Mouse (Mus musculus) adrenal gland, postnatal 10 days (tissue): ENCODE data around the gene Son. TPM values are rescaled to one million over a fixed set of nuclear protein-coding genes. Genes with fewer than 3 reads are reported as not detected.

Experiments used
- DNase-seq: peaks from one replicate; pipeline ENCODE4 v3.0.0; 2021; ENCODE audit warnings: mixed read lengths
- long read RNA-seq, 2 experiments: library from polyadenylated mRNA; stranded (forward); transcript quantifications; one replicate each; pipeline ENCODE4 v2.0.0; 2021
- total RNA-seq, 2 experiments: library from RNA; stranded (reverse); gene quantifications; 2 replicates each; pipeline ENCODE4 v1.2.3; 2021

Son gene
- 100 to 1,000 TPM; 169 to 238 TPM for total RNA-seq
- long read RNA-seq, experiment 1, partial matches to known transcripts: 130 of 135 reads
- long read RNA-seq, experiment 1, other reads (novel, unspliced or antisense): 5 of 135 reads
- long read RNA-seq, experiment 2, full-length matches to known transcripts: 1 of 91 reads
- long read RNA-seq, experiment 2, partial matches to known transcripts: 87 of 91 reads
- long read RNA-seq, experiment 2, other reads (novel, unspliced or antisense): 3 of 91 reads

DNA sequence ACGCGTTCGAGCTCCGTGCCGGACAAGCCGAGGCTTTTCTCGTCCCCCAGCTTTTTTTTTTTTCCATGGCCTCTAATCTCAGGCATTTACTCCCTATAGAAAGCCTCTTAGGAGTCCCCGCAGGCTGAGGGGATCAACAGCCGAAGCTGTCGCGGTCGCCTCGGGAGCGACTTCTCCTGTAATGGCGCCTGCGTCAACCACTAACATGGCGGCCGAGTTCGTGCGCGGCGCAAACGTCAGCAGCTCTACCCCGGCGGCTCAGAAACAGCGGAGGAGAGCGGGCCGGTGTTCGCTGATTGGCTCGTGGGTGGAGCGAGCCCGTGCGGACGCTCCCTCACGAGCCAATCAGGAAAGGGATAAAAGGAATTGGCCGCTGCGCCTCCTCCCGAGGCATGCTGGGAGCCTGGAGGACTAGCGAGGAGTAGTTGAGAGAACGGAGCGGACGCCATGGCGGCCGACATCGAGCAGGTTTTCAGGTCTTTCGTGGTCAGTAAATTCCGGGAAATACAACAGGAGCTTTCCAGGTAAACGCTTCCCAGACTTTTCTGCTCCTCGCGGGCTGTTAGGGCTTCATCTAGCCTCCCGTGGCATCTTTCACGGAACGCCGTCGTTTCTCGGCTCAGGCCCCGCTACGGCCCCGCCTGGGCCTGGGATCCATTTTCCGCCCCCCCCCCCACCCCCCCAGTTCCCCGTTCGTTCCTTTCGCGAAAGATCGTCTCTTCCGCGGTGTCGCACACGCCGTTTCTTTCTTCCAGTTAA is at the start of gene Son:
Gene Son (plus strand): TSS at position 46 of the 759 bp plus-strand sequence.
- DNase-seq: peak; percentile 96

DNA sequence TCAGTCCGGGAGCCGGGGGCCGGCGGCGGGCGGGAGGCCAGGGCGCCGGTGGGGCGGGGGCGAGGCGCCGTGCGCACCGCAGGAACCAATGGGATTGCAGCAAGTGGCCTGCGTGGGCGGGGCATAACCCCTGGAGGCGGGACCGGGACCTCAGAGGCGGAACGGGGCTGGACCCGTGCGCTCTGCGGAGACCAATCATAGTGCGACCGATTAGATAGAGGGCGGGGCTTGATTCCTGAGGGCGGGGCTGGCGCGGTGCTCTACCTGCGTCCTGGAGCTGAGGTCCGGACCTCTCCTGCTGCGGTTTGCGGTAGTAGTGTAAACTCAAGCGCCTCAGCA is 49.7 kb upstream of the Son start, which contains the start of gene Tmem50b:
Gene Tmem50b (minus strand): TSS at position 129 of the 339 bp plus-strand sequence.
- DNase-seq: peak; percentile 100

DNA sequence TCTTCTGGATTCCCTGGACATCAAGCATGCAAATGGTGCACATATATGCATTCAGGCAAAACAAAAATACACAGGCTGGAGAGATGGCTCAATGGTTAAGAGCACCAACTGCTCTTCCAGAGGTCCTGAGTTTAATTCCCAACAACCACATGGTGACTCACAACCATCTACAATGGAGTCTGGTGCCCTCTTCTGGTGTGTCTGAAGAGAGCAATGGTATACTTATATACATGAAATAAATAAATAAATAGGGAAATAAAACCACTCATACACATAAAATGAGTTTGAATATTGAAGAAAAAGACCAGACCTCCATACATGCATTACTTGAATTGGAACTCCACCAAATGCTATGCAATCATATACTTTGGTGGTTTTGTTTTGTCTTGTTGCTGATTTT is 48.1 kb upstream of the Son start:
- no peak for DNase-seq

DNA sequence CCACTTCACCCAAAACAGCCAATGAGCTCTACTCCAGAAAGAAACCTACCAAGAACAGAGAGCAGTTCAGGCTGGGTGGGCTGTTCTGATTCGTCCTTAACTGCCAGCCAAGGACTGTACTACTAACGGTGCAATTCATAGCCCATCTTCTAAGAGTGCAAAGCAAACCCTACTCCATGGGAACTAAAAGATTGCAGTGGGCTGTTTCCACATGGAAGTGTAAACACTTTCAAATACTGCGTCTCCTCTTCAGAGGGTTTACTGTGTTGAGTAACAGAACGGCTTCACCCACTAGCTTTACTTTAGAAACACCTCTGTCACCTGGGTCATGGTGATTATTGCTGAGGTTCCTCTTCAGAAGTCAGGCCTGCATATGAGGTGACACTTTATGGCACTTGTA is 46.2 kb upstream of the Son start:
- DNase-seq: no peak

DNA sequence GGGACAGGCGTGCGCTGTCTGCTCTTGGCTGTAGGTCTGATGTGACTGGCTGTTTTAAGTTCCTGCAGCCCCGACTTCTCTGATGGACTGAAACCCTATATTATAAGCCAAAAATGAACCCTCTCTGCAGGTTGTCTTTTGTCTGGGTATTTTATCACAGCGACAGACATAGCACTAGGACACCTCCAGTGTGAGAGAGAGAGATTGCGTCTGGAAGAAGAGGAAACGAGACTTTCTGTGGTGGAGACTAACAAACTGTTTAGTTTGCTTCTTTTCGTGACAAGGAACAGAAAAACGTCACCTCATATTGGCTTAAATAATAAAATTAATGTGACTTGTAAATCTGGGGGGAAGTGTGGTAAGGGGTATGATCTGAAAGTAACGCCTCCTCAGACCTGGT is 45.6 kb upstream of the Son start:
- no peak for DNase-seq

DNA sequence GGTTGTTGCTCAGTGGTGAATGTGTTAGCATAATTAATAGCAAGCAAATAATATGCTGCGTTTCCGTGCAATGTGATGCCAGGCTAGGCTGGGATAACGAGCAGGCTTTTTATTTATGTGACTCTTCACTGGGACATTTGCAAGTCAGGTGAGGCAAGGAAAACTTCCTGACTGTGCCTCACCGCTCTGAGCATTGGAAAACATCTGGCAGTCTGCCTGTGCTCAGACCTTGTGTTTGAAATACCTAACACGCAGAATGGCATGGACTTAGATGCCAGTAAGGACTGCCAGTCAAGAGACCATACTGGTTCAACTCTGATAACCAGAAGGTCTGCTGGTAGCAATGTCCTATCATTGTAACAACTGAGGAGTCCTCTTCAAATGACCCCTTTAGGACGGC is 42.1 kb upstream of the Son start:
- DNase-seq: no peak

DNA sequence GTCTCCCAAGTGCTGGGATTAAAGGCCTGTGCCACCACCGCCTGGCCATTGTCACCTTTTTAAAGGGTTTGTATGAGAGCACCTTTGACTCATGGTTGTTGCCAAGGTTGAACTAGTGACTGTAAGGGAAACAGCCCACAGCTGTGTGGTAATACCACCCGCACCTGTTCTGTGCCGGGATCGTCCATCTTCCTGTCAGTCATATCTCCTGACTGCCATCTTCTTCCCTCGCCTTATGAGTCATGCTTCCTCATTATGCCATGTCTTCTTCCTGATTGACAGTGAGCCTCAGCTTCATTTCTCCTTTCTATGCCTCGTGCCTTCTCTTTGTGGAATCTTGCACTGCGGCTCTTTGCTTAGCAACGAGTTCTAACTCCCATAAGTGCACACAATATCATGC is 40.3 kb upstream of the Son start:
- DNase-seq: no peak

DNA sequence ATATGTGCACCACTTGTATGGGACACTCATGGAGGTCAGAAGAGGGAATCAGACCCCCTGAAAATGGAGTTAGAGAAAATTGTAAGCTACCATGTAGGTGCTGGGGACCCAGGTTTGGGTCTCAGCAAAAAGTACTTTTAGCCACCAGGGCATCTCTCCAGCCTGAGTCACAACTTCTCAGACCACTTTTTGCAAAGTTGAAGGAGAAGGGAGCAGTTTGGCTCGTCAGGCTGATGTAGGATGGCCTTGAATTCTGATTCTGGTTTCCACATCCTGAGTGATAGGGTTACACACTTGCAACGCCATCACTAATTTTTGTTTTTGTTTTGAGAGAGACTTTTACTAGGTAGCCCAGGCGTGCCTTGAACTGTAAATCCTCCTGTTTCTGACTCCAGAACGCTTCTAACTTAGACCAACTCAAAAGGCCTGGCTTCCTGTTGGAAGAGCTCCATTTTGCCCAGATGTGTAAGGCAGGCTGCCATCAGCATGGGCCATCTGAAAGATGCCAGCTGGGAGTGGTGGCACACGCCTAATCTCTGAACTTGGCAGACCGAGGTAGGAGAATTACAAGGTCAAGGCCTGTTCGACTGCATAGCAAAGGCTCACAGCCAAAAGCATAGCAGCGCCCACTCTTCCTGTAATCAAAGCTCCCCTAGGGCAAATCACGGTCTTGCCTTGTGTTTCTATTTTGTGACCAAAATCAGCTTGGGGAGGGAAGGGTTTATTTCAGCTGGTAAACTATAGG is 37.6 kb upstream of the Son start:
- peak; percentile 78 for DNase-seq

DNA sequence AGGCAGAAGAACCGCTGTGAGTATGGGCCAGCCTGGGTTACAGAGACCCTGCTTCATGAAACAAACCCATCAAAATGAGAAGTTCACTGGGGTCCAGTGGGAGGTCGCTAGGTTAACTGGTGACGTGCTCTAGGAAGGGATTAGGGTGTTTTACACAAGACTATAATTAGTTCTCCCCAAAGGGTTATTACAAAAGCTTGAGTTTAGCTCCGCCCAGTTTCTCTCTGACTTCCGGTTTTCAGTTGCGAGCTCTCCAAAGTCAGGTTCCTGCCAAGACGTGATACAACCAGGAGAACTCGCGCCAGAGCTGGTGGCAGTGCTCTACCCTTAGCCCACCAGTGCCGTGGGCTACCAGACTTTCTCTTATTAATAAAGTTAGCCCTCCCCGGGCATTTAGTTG is 36.1 kb upstream of the Son start:
- peak; percentile 45 for DNase-seq

DNA sequence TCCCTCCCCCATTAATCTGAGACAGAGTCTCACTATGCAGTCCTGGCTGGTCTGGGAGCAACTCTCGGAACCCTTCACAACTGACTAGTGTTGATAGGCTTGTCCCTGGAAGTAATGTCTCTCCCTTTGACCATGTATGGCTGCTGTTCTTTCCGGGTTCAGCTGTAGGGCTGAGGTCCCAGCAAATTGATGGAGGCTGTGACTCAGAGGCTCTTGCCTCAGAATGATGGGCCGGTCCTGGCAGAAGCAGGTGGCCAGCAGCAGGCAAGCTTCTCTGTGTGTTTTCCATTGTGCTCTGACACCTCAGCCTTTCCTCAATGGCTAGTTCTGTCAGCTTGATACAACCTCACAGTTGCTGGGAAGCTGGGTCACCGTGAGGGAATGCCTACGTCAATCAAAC is 34.8 kb upstream of the Son start:
- no peak for DNase-seq

DNA sequence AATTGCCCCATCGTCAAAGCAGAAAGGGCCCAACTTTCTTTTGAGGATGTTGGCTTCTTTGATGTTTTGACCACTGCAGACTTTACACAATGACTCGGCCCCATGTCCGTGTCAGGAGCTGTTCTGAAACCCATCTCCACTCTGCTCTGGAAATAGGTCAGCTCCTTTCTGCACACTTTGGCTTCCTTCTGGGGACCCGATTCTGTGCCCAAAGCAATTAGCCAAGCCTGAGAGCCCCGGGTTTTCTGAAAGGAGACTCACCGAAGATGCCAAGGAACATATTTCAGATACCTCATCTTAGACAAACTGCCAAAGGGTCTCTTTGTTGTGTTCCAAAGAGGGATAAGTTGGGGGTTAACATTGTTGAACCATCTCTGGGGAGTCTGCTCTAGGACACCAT is 32.8 kb upstream of the Son start:
- DNase-seq: no peak

DNA sequence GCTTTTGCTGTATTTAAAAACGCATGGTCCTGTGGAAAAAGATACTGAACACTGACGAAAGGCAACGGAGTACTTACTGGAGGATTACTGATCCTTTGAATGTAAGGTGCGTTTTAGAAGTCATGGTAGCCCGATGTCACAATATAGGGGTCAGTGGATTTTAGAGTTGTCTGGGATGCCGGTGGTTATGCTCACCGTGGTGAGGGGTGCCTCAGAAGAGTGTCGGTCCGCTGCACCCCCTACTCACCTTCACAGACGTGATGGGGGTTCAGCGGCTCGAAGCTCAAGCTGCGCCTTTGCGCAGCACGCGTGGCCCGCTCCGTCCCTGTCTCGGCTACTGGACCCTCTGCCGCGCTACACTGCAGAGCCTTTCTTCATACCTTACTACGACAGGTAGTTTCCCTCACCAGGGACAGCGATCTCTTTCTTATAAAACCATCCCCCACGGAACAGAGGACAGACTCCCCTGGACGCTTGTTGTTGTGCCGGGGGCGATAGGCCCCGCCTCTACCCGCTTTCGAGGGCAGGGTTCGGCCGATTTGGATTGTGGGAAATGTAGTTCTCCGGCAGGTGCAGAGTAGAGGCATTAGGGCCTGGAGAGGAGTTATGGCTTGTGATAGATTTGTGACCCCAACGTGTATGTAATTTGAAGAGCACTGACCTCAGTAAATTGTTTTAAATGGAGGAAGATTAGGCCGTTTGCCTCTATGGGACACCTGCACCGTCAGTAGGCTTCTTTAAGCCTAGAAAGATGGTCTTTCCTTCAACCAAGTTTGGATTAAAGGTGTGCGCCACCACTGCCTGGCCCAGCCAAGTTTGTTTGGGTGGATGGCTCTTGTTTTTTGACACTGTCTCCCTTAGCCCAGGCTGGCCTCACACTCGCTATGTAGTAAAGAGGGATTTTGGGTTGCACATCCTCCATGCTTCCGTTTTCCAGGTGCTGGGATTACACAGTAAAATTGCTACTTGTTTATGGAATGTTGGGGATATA is 28.5 kb upstream of the Son start, which contains the start of gene Dnajc28:
Gene Dnajc28 (minus strand): TSS at position 516 of the 991 bp plus-strand sequence.
- DNase-seq: peak; percentile 87

DNA sequence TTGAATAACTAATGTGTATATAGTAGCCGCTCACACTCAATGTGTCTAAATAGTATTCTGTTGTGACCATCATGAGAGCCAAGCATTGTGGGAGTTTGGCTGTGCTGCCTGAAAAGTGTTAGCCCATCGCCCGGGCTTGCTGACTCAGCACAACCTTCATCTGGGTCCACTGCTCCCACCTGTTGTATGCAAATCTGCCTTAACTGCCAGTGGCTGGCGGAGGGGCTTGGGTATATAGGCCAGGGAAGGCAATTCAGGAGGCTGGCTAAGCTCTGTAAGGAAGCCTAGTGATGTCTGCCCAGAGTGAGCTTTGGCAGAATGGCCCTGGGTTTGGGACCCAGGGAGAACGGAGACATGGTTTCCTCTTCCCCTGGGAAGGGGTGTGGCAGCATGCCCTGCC is 27.1 kb upstream of the Son start:
- no peak for DNase-seq

DNA sequence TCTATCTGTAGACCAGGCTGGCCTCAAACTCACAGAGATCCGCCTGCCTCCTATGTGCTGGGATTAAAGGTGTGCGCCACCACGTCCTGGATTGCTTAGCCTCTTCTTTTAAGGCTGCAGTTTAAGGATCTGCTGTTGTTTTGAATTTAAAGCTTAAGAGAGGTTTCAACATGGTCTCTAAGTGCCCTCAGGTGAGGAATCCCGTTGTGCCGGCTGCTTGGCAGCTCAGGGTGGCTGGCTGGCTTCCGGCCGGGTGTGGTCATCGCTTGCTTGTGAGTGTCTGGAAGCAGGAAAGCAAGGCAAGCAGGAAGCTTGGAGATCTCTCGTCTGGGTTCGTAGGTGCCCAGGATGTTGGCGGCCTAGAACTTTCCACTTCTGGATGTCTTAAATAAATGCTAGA is 26.3 kb upstream of the Son start:
- no peak for DNase-seq

DNA sequence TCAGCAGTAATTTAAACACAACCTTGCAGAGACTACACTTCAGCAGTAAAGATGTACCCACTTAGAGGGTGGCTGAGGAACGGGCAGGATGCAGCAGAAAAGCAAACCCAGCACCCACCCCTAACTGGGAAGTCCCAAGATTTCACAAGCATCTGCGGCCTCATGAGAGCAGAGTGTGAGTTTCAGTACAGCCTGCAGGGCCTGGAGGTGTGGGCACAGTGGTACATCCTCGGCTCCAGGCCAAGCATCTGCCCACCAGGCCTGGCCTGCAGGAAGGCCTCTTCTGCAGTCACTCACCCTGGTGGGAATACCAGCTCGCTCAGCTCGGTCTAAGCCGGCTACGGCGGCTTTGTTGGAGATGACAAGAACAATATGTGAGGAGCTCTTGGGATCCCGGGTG is 24.2 kb upstream of the Son start:
- no peak for DNase-seq

DNA sequence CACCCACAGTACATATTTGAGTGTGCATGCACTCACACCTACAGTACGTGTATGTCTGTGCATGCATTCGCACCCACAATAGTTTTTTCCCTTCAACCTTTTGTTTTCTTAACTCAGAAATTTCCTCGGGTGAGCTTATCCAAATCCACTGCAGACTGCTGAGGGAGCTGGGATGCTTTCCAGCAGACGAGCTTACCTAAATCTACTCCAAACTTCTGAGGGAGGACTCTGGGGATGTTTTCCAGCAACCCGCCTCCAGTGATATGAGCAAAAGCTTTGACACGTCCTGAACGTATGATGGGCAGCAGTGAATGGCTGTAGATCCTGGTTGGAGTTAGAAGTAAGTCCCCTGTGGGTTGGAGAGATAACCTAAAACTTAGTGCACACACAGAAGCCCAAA is 19.5 kb upstream of the Son start:
- no peak for DNase-seq

DNA sequence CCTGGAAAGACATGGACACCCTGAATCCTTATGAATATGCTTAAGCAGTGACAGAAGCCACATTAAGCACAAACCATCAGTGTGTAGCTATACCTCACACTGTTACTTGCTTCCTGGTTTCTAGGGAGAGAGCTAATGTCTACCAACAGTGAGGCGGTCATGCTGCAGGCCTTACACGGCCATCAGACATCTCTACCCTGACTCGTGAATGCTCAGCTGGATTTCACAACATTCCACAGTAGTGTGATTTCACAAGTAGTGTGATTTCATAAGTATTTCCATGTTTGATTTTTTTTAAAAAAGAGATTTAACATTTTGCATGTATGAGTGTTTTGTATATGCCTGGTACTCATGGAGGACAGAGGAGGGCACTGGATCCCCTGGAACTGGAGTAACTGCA is 18.6 kb upstream of the Son start:
- DNase-seq: no peak

DNA sequence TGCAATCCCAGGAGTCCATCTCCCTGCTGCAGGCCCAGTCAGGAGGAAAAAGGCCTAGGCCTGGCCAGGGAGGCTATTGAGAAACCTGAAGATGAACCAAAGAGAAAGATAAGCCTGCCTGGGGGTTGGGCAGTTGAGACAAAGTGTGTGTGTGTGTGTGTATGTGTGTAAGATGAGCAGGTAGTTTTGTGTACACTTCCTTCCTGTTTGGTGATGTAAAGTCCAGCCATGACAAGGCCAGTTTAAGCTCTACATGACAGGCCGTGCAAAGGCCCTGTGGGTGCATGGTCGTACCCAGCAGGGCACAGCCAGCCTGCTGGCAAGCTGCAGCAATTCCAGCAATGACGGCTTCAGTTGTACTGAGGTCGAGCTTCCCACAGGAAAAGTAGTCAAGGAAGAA is 17.6 kb upstream of the Son start:
- DNase-seq: no peak

DNA sequence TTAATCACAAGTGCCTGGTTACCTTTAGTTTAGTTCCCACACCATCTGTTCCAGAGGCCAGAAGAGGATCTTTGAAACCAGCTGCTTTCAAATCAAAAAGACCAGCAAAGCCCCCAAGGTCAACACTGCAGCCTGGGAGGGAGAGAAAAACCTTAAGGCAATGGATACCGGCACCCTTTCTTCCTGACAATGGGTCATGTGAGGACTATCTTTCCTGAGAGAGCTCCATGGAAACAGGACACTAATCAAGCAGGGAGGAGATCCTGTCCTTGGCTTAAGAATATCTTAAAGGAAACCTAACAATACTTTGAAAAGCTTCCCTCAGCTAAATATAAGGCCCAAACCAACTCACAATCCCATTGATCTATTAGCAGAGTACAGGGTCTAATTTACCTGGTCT is 16.7 kb upstream of the Son start:
- DNase-seq: no peak

DNA sequence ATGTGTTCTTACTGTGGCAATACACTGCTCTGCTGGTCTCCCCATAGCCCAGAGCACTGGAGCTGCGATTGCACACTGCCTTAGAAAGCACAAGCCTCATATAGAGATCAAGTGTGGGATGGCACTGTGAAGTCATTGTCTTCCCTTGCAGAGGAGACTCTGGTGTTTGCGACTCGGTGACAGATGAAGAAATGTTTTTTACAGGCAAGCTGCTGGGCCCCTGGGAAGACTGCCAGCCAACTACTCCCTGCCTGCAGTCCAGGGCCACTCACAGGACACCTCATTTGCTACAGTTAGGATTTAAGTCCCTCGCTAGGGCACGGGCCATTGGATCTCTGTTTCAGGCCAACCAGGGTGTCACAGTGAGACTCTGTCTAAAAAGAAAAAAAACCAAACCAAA is 14.9 kb upstream of the Son start:
- DNase-seq: peak; percentile 84

DNA sequence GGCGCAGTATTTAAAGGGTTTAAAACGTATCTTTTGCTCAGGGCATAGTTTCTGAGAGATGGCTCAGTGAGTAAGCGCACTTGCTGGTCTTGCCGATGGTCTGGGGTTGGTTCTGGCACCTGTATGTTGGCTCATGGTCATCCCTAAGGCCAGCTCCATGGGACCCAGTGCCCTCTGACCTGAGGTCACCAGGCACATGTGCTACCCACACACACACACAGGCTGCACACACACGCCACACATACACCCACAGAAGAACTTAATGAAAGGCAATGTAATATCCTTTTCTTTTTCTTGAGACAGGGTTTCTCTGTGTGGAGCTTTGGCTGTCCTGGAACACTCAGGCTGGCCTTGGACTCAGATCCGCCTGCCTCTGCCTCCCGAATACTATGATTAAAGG is 14.4 kb upstream of the Son start:
- no peak for DNase-seq

DNA sequence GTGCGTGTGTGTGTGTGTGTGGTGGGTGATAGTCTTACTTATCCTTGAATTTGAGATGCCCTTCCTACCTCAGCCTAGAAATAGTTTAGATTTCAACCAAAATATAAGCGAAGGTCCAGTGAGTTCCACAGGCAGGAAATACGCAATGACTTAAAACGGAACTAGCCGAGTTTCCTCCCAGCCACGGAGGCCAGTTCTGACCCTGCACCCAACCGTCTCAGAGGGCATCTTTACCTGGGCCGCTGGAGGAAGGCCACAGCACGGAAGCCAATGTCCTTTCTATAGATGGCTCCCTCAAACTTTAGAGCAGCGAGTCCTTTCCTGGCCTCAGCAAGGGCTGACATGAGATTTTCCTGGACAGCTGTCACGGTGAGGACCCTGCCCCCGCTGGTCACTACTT is 13.7 kb upstream of the Son start:
- DNase-seq: no peak
